Mouse (Mus musculus) myocyte (in vitro differentiated cells): ENCODE data around the gene Antxr1.

Experiments
- CEBPB ChIP-seq: IDR thresholded peaks from 2 replicates; pipeline ENCODE4 v1.6.1; 2011; ENCODE audit warnings: mild to moderate bottlenecking, moderate library complexity; ENCODE audit not compliant: poor library complexity, insufficient read depth, severe bottlenecking
- E2F4 ChIP-seq: IDR thresholded peaks from one replicate; pipeline ENCODE4 v1.6.1; 2011; ENCODE audit warnings: mild to moderate bottlenecking, control low read depth, moderate library complexity; ENCODE audit not compliant: insufficient read depth
- MAX ChIP-seq: IDR thresholded peaks from one replicate; pipeline ENCODE4 v1.6.1; 2011; ENCODE audit warnings: low read depth, mild to moderate bottlenecking, control low read depth
- MYOD1 ChIP-seq, 3 experiments: IDR thresholded peaks; one replicate each; pipeline ENCODE4 v1.6.1; 2011; ENCODE audit warnings: control low read depth in 2 of 3, low read depth in 2 of 3, mild to moderate bottlenecking in 2 of 3, moderate library complexity in 1 of 3; ENCODE audit not compliant: insufficient read length in 2 of 3, control insufficient read depth in 1 of 3
- MYOG ChIP-seq, 3 experiments: IDR thresholded peaks; one replicate each; pipeline ENCODE4 v1.6.1; 2011; ENCODE audit warnings: control low read depth in 2 of 3, low read depth in 2 of 3, mild to moderate bottlenecking in 2 of 3; ENCODE audit not compliant: insufficient read length in 2 of 3, control insufficient read depth in 1 of 3, insufficient read depth in 1 of 3
- POLR2A ChIP-seq: IDR thresholded peaks from one replicate; pipeline ENCODE4 v1.6.1; 2011; ENCODE audit warnings: low read depth, mild to moderate bottlenecking, control low read depth, moderate library complexity; ENCODE audit not compliant: insufficient read length
- POLR2AphosphoS2 ChIP-seq: IDR thresholded peaks from one replicate; pipeline ENCODE4 v1.6.1; 2011; ENCODE audit warnings: low read depth, control low read depth; ENCODE audit not compliant: insufficient read length
- REST ChIP-seq: IDR thresholded peaks from one replicate; pipeline ENCODE4 v1.6.1; 2011; ENCODE audit warnings: mild to moderate bottlenecking, control low read depth, moderate library complexity; ENCODE audit not compliant: insufficient read depth, insufficient read length
- SRF ChIP-seq: IDR thresholded peaks from one replicate; pipeline ENCODE4 v1.6.1; 2011; ENCODE audit warnings: low read depth; ENCODE audit not compliant: control insufficient read depth, insufficient read length
- TCF12 ChIP-seq: IDR thresholded peaks from one replicate; pipeline ENCODE4 v1.6.1; 2011; ENCODE audit warnings: mild to moderate bottlenecking, control low read depth; ENCODE audit not compliant: poor library complexity, insufficient read depth, severe bottlenecking
- TCF3 ChIP-seq: IDR thresholded peaks from one replicate; pipeline ENCODE4 v1.6.1; 2011; ENCODE audit warnings: low read depth, control low read depth; ENCODE audit not compliant: insufficient read length
- USF1 ChIP-seq: IDR thresholded peaks from one replicate; pipeline ENCODE4 v1.6.1; 2011; ENCODE audit warnings: low read depth, mild to moderate bottlenecking, control low read depth, moderate library complexity

- TF ChIP-seq MAX (no peak), USF1 (no peak), POLR2A (no peak), E2F4 (no peak), POLR2AphosphoS2 (no peak), CEBPB (no peak), MYOD1 (IDR thresholded peaks at IDR 0.05; ENCODE audit: control insufficient read depth in 1 of 3, insufficient read length in 2 of 3, low read depth in 2 of 3) (no peak), TCF12 (no peak), TCF3 (no peak), MYOG (IDR thresholded peaks at IDR 0.05; ENCODE audit: control insufficient read depth in 1 of 3, insufficient read depth in 1 of 3, insufficient read length in 2 of 3, low read depth in 2 of 3) (no peak), REST (no peak), SRF (no peak)
Measured at GRCm38 (mm10) chr6:87225286-87225685, 110.3 kb downstream of the Antxr1 start.
